Mouse (Mus musculus) kidney, adult 10 weeks (tissue): ENCODE measurements around the gene Mpg. TPM values are rescaled to one million over a fixed set of nuclear protein-coding genes. Genes with fewer than 3 reads are reported as not detected.

Experiments used
- polyA plus RNA-seq: library from polyadenylated mRNA; stranded (reverse); fragments of 350-450 nt; fragmentation: Illumina TruSeq; extraction: RNeasy Lipid Tissue Mini Kit (QIAGEN cat#74804); gene quantifications from one replicate; pipeline ENCODE4 v1.2.3, GENCODE M21; 2014; ENCODE audit warnings: low read depth, low replicate concordance

Gene Mpg
- polyA plus RNA-seq = 5.7 TPM

DNA sequence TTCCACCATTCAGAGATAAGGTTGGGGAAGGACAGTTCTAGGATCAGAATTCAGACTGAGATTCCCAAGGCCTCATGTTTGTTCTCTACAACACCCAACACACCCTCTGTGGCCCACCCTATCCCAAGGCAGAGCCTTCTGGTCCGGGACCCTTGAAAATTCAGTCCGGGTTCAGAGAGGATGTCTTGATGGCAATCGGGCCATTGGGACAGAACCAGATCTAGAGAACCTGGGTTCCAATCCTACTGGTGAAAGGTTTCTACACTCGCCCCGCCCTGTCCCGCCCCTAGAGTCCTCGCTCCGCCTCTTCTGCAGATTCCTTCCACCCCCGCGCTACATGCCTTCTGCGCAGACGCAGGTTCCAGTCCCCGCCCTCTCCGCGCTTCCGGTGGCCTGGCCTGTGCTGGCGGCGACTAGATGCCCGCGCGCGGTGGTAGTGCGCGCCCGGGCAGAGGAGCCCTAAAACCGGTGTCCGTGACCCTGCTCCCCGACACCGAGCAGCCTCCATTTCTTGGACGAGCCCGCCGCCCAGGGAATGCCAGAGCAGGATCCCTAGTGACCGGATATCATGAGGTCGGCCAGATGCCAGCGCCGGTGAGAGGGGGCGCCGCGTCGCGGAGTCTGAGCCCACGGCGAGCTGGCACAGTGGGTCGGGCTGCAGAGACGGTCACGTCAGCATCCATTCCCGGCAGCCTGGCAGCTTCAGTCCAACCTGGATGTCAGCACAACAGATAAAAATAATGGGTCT, at the start of gene Mpg:
Mpg (plus strand) TSS at position 382 of the 748 bp plus-strand sequence.

DNA sequence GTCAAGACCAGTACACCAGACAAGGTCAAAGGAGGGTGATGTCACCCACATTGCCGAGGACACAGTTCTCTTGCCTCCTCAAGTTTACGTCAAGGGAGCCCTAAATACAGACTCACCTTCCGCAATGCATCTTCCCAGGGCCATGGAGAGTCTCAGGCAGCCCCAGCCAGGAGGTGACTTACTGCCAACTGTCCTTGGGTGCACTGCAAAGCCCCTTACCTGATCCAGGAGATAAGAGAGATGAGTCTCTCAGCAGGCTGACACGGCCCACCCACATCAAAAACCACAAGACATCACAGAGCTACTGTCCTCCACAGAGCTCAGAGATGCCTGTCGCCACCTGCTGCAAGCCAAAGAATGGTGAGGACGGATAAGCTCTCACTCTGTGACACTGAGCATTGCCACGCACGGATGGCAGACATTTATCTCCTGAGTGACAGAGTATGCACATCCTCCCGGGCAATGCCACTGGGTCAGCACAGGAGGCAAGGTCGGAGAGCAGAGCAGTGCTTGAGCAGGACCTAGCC, 26.2 kb upstream of the Mpg start, which contains the start of gene Il9r:
Il9r (minus strand) TSS at position 205 of the 527 bp plus-strand sequence.

DNA sequence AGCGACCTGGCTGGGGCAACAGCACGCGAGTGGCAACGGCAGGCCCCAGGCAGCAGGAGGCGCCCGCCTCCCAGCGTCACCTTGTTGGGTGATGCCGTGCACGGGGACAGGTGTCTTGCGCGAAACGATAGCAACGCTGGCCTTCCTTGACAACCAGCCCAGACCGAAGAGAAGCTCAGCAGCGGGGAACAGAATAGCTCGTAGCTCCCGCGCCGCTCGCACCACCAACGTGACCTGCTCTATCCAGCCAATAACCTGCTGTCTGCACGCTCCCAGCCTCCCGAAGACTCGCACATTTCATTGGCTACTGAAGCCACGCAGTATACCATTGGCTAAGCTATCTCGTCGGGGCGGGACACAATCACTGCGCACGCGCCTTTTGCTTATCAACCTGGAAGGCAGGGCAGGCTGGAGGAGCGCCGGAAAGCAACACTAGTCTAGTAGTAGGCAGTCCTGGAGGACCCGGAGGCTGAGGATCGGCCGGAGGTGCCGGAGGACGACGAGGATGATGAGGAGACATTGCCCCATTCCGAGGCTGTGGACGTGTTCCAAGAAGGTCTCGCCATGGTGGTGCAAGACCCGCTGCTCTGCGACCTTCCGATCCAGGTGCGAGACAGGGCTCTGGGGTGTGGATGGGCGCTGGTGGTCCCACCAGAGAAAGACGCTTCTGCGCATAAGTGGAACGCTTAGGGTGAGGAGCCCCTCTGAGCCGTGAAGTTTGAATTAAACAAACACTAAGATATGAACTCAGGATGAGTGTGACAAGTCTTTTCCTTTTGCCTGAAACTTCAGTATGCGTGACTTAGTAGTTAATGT, 21.0 kb upstream of the Mpg start, which contains the start of gene Snrnp25:
Snrnp25 (plus strand) TSS at position 358 of the 816 bp plus-strand sequence.

DNA sequence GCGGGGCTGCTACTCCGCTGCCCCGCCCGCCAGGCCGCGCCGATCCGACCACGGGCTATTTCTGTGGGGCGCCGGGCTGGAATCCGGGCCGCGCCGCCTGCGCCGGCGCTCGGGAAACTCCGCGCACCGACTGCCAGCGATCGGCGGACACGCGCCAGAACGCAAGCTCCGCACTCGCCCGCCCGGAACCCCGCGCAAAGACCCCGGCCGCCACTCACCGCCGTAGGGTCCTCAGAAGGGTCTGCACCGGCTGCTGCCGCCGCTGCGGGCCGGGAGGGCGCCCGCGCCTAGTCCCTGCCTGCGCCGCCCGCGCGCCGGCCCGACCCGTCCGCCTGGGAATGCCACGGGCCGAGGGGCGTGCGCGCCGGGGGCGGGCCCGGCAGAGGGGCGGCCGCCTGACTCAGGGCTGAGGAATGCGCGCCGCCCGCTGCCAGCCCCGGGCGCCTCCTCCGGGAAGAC, 4.3 kb upstream of the Mpg start, which contains the start of gene Rhbdf1:
Rhbdf1 (minus strand) TSS at position 350 of the 459 bp plus-strand sequence.

DNA sequence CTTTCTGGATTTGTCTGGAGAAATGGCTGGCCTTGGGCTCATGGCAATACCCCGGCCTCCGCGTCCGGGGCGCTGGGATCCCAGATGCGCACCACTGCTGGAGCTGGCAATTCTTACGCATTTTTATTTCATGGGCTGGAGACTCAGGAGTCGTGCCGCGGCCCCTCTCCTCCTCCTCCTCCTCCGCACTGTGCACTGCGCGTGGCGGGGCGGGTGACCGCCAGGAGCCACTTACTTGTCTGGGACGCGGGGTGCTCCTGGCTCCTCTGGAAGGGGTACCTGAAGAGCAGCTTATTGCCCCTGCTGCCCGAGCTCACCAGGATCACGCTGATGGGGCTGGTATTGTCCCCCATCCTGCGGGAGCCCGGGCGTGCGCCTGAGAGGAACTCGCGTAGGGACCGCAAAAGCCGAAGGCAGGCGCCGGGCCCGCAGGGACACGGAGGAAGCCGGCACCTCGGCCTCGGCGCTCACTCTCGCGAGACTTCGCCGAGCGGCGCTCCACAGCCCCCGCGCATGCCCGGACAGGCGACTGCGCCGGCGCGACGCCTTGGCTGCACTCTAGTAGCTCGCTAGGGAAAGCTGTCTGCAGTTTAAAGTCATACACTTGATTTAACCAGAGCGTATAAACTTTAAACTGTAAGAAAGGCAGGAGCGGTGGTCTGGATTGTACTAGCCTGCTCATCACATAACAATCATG, 41.0 kb downstream of the Mpg start, which contains the start of gene Nprl3:
Nprl3 (minus strand) TSS at position 520 of the 697 bp plus-strand sequence.

DNA sequence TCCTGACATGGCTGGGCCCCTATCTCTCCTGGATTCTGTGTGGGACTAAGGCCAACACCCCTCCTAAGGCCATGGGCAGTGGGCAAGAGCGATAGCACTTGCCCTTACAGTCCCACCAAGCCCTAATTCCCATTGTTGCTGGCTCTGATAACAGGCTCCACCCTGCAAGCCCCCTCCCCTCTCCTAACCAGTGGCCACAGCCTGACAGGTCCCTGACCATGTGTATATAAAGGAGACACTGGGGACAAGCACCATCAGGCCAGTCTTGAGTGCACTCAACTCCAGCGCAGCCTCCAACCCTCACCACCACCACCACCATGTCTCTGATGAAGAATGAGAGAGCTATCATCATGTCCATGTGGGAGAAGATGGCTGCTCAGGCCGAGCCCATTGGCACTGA, 50.0 kb downstream of the Mpg start, which contains the start of gene Hba-x:
Hba-x (plus strand) TSS at position 54 of the 400 bp plus-strand sequence.

Other genes starting within 250 kb of the Mpg start
- gene Nsg2, start 226.0 kb upstream of the Mpg start, polyA plus RNA-seq = 2.9 TPM
- gene Il9r, start 26.2 kb upstream of the Mpg start, polyA plus RNA-seq = not detected
- gene Snrnp25, start 21.1 kb upstream of the Mpg start, polyA plus RNA-seq = 1.4 TPM
- 0.53 TPM for gene Rhbdf1, start 4.2 kb upstream of the Mpg start, polyA plus RNA-seq
- gene Nprl3, start 41.2 kb downstream of the Mpg start, polyA plus RNA-seq = 4.0 TPM
- gene Hba-x, start 49.9 kb downstream of the Mpg start, polyA plus RNA-seq = not detected
- 2.9 TPM for gene Hba-a1, start 57.0 kb downstream of the Mpg start, polyA plus RNA-seq
- not detected for gene Hbq1b, start 60.5 kb downstream of the Mpg start, polyA plus RNA-seq
- 40.1 TPM for gene Hba-a2, start 70.0 kb downstream of the Mpg start, polyA plus RNA-seq
- not detected for gene Hbq1a, start 73.6 kb downstream of the Mpg start, polyA plus RNA-seq
- 0.49 TPM for gene Sh3pxd2b, start 121.3 kb downstream of the Mpg start, polyA plus RNA-seq
- gene Ubtd2, start 228.9 kb downstream of the Mpg start, polyA plus RNA-seq = 1.4 TPM